Mouse (Mus musculus) E14TG2a.4 (cell line): ENCODE measurements around the gene Aff3.
"Not testable (repeated sequence)": the region's sequence is repeated elsewhere in the genome, so short reads cannot be mapped to it uniquely, and the experiment has no call there.

Experiments used
- H3K27me3 ChIP-seq: 2 replicates; pipeline ENCODE4 v1.6.1; 2014; ENCODE audit warnings: low read length, control low read depth; ENCODE audit not compliant: insufficient read depth
- H3K36me3 ChIP-seq: 2 replicates; pipeline ENCODE4 v1.6.1; 2014; ENCODE audit warnings: low read length, control low read depth; ENCODE audit not compliant: insufficient read depth
- H3K4me1 ChIP-seq: replicated peaks from 2 replicates; pipeline ENCODE4 v1.6.1; 2014; ENCODE audit warnings: low read depth, low read length, control low read depth
- H3K4me3 ChIP-seq: replicated peaks from 2 replicates; pipeline ENCODE4 v1.5.1; 2014; ENCODE audit warnings: mild to moderate bottlenecking, low read length
- H3K9me3 ChIP-seq: 2 replicates; pipeline ENCODE4 v1.6.1; 2014; ENCODE audit warnings: low read length, control low read depth
- CTCF ChIP-seq: conservative IDR thresholded peaks from 2 replicates; pipeline ENCODE4 v1.5.1; 2014; ENCODE audit warnings: low read length
- NANOG ChIP-seq: IDR thresholded peaks from 2 replicates; pipeline ENCODE4 v1.6.1; 2014; ENCODE audit warnings: borderline replicate concordance, low read length, mixed read lengths
- POU5F1 ChIP-seq: IDR thresholded peaks from 2 replicates; pipeline ENCODE4 v1.6.1; 2014; ENCODE audit warnings: low read length, borderline replicate concordance

Aff3 gene

GRCm38 (mm10) chr1:38440471-38440815, 224.3 kb downstream of the Aff3 start:
- H3K36me3 ChIP-seq = no peaks in the 10 kb centered on the region
- no peaks in the 10 kb centered on the region for H3K4me1 ChIP-seq
- H3K4me3 ChIP-seq = no peak overlapping the region
- H3K9me3 ChIP-seq = 0 out of 2 replicates have a peak, but pooled peaks cover 2% of the 10 kb centered on the region
- no peaks in the 10 kb centered on the region for H3K27me3 ChIP-seq
- TF ChIP-seq CTCF = no peak
- TF ChIP-seq NANOG = no peak
- no peak for TF ChIP-seq POU5F1

DNA sequence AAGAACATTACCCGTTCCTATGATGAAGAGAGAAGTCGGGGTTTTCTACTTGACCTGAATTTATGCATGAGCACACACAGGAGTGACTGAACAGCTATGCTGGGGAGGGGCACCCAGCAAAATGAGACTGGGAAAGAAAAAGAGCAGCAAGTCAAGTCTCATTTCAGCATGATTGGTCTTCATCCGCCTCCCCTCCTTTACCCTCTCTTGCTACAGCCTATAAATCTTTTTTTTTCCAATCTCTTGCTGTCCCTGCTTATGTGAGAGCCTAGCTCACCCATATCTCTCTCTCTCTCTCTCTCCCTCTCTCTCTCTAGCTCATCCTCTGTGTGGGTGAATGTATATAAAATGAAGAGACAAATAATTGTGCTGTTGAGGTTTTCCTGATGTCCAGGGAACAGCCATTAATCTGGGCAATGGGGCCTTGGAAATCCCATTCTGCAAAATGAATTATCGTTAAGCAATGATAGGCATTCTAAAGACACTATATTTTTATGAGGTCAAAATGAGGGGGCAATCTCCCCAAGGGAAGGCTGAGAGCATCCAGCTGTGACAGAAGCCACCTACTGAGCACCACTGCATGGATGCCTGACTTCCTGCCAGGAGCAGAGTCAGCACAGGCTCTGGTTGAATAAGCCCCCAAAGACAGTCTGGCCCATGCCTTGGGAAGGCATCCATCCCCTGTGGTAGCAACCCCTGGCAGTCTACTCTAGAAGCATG, 224.8 kb downstream of the Aff3 start:
- no peak overlapping the region for H3K4me3 ChIP-seq
- no peaks in the 10 kb centered on the region for H3K36me3 ChIP-seq
- no peaks in the 10 kb centered on the region for H3K4me1 ChIP-seq
- no peaks in the 10 kb centered on the region for H3K27me3 ChIP-seq
- H3K9me3 ChIP-seq = 0 out of 2 replicates have a peak, but pooled peaks cover 2% of the 10 kb centered on the region
- TF ChIP-seq NANOG = no peak
- TF ChIP-seq POU5F1 = no peak
- TF ChIP-seq CTCF = no peak

DNA sequence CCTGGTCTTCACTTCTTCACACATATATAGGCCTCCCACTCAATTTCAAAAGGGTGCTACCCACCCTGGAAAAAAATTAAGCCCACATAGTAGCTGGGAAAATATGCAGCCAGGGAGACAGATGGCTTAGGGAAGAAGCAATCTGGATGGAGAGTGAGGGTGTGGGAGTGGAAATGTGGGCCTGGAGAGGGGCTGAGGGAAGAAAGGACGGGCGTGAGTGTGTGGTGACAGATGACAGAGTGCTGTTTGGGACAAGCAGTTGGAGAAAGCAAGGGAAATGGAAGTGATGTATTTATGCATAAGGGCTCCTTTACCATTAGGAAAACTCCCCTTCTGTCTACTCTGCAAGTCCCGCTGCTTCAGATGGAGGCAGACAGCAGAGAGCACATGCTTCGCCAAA, 226.3 kb downstream of the Aff3 start:
- no peaks in the 10 kb centered on the region for H3K27me3 ChIP-seq
- TF ChIP-seq POU5F1 (no peak), CTCF (no peak), NANOG (no peak)
- no peak overlapping the region for H3K4me3 ChIP-seq
- no peaks in the 10 kb centered on the region for H3K4me1 ChIP-seq
- 0 out of 2 replicates have a peak, but pooled peaks cover 2% of the 10 kb centered on the region for H3K9me3 ChIP-seq
- H3K36me3 ChIP-seq = no peaks in the 10 kb centered on the region

DNA sequence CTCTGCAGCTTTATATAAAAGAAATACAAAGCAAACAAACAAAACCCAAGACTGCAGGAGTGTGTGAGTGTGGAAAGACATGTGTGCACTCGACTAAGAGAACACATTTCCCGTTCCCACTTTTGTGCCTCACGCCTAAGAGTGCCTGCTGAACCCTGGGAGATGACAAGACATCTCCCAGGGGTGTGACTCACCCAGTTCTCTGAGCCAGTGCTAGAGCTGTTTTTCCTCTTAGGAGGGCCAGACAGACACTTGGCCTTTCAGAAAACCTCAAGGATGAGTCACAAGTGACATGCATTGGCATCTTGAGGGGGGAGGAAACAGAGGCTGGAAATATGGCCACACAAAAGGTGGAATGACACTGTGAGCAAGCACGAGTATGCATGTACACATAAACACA, 227.1 kb downstream of the Aff3 start:
- no peak overlapping the region for H3K4me3 ChIP-seq
- H3K4me1 ChIP-seq = no peaks in the 10 kb centered on the region
- H3K9me3 ChIP-seq = 0 out of 2 replicates have a peak, but pooled peaks cover 2% of the 10 kb centered on the region
- H3K36me3 ChIP-seq = no peaks in the 10 kb centered on the region
- TF ChIP-seq POU5F1 (no peak), NANOG (no peak), CTCF (no peak)
- no peaks in the 10 kb centered on the region for H3K27me3 ChIP-seq

GRCm38 (mm10) chr1:38436471-38437340, 228.0 kb downstream of the Aff3 start:
- H3K4me1 ChIP-seq = no peaks in the 10 kb centered on the region
- no peak for TF ChIP-seq CTCF
- H3K27me3 ChIP-seq = no peaks in the 10 kb centered on the region
- H3K9me3 ChIP-seq = 0 out of 2 replicates have a peak, but pooled peaks cover 2% of the 10 kb centered on the region
- no peaks in the 10 kb centered on the region for H3K36me3 ChIP-seq
- H3K4me3 ChIP-seq = no peak overlapping the region

DNA sequence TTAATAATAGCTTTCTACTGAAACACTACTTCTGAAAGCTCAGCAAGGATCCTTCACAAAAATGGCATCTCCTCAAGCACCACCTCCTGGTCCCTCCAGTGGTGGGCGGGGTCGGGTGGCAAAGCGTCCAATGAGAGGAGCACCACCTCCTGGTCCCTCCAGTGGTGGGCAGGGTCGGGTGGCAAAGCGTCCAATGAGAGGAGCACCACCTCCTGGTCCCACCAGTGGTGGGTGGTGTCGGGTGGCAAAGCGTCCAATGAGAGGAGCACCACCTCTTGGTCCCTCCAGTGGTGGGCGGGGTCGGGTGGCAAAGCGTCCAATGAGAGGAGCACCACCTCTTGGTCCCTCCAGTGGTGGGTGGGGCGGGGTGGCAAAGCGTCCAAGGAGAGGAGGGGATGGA, 234.4 kb downstream of the Aff3 start:
- not testable (repeated sequence) for H3K4me1 ChIP-seq, H3K27me3 ChIP-seq, H3K4me3 ChIP-seq, H3K36me3 ChIP-seq, H3K9me3 ChIP-seq

- Histone ChIP-seq H3K36me3 (no peaks in the 10 kb centered on the region), H3K9me3 (no peaks in the 10 kb centered on the region), H3K4me3 (no peak overlapping the region), H3K4me1 (no peaks in the 10 kb centered on the region), H3K27me3 (no peaks in the 10 kb centered on the region)
- TF ChIP-seq POU5F1 (no peak), NANOG (no peak), CTCF (no peak)
Measured at GRCm38 (mm10) chr1:38428708-38429683, 235.8 kb downstream of the Aff3 start.

DNA sequence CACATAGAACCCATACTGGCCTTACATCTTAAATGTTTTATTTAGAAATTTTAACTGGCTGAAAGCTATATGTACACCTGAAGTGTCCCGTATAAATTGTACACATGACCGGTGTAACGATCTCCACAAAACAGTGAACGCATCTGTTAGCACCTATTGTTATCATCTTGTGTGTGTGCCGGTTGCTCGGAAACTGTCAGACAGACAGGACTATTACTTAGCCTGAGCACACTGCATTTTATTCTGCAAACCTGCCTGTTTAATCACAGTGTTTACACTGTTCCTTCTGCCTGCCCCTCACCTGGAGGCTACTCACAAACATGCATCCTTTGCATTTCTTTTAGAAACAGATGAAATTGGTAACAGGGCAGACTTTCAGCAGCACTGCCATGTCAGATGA, 241.8 kb downstream of the Aff3 start:
- TF ChIP-seq NANOG (no peak), CTCF (no peak), POU5F1 (no peak)
- Histone ChIP-seq H3K4me1 (no peaks in the 10 kb centered on the region), H3K9me3 (peaks cover 5% of the 10 kb centered on the region; the same call in 1 of the 2 replicates), H3K27me3 (no peaks in the 10 kb centered on the region), H3K36me3 (no peaks in the 10 kb centered on the region), H3K4me3 (no peak overlapping the region)
